Mouse (Mus musculus): ENCODE data around the gene Tuba3a. TPM values are rescaled to one million over a fixed set of nuclear protein-coding genes. Genes with fewer than 3 reads are reported as not detected.

The Tuba3a gene
- polyA plus RNA-seq, 1 experiment from 2014 or later = 0.17 TPM

DNA sequence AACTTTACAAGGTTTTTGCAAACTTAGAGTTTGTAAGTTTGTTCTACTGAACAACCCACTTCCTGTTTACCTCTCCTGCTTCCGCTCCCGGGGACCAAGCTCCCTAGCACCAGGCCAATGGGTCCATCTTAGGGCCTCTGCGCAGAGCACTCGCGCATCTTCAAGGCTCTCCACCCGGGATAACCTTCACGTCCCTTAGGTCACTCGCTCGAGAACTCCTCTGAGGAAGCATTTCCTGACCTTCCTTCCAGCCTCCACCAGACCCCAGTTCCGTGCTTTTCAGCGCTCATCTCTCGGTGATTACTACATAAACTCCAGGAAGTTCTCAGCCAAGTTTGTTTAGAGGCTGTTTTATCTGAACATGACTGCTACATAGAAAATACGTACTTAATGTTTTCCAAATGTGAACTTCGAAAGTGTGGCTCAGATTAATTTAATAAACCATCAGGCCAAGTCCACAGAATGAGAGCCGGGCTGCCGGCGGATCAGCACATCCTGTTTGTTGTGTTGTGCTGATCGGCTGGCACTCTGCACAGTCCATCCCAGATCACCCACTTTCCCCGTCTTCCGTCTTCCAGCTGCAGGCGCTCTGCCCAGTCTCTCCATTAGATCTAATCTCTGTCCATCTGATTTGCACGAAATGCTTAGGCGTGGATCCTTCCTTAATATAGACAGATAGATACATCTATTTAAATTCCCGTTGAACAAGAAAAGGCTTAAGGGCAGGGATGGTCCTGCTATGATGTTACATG is 16.6 kb upstream of the Tuba3a start:
- TF ChIP-seq CTCF (IDR thresholded peaks at IDR 0.05; ENCODE audit: low read depth) = no peak
- no peaks in the 10 kb centered on the region for H3K27me3 ChIP-seq (ENCODE audit: insufficient read depth, low read length)
- no peaks in the 10 kb centered on the region for H3K4me1 ChIP-seq (replicated peaks; ENCODE audit: insufficient read depth, low read length)
- DNase-seq (ENCODE audit: low spot score) (no peak), ATAC-seq (replicated peaks; ENCODE audit: low FRiP score, low read depth) (no peak)
- no peaks in the 10 kb centered on the region for H3K9me3 ChIP-seq (replicated peaks; ENCODE audit: low read length)
- 0 out of 2 replicates have a peak overlapping the region, but pooled peaks have one; percentile 8 for H3K9ac ChIP-seq (ENCODE audit: low read depth, low read length)
- no peak overlapping the region for H3K4me3 ChIP-seq (replicated peaks; ENCODE audit: low read depth, low read length)
- no peak overlapping the region for H3K4me2 ChIP-seq (ENCODE audit: low read length)
- WGBS = 63% methylated on average over 24 of the region's 24 CpGs
- H3K27ac ChIP-seq = peak overlapping the region; percentile 62
- H3K36me3 ChIP-seq (ENCODE audit: insufficient read depth, low read length) = peaks cover 10% of the 10 kb centered on the region; the same call in 1 of the 2 replicates

DNA sequence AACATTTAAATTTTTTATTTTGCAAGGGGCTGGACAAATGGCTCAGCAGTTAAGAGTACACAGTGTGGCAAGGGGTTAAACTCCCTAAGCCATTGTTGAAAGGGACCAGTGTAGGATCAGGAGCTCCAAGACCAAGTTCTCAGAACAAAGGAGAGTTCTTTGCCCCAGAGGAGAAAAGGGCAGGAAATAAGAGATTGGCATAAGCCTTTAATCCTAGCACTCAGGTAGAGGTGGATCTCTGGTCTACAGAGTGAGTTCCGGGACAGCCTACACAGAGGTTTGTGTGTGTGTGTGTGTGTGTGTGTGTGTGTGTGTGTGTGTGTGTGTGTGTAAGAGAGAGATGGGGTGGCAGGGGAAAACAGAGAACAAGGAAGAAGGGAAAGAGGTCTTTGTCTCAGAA is 15.1 kb upstream of the Tuba3a start:
- Histone ChIP-seq H3K9me3 (replicated peaks; ENCODE audit: low read length) (no peaks in the 10 kb centered on the region), H3K36me3 (ENCODE audit: insufficient read depth, low read length) (no peaks in the 10 kb centered on the region), H3K4me3 (replicated peaks; ENCODE audit: low read depth, low read length) (no peak overlapping the region), H3K4me1 (replicated peaks; ENCODE audit: insufficient read depth, low read length) (no peaks in the 10 kb centered on the region), H3K27ac (no peak overlapping the region), H3K27me3 (ENCODE audit: insufficient read depth, low read length) (no peaks in the 10 kb centered on the region), H3K4me2 (ENCODE audit: low read length) (no peak overlapping the region), H3K9ac (ENCODE audit: low read depth, low read length) (no peak overlapping the region)
- TF ChIP-seq CTCF (IDR thresholded peaks at IDR 0.05; ENCODE audit: low read depth) = no peak
- whole genome bisulfite sequencing = 100% methylated on average over 1 of the region's 1 CpGs
- no peak for ATAC-seq (replicated peaks; ENCODE audit: low FRiP score, low read depth)
- no peak for DNase-seq (ENCODE audit: low spot score)

DNA sequence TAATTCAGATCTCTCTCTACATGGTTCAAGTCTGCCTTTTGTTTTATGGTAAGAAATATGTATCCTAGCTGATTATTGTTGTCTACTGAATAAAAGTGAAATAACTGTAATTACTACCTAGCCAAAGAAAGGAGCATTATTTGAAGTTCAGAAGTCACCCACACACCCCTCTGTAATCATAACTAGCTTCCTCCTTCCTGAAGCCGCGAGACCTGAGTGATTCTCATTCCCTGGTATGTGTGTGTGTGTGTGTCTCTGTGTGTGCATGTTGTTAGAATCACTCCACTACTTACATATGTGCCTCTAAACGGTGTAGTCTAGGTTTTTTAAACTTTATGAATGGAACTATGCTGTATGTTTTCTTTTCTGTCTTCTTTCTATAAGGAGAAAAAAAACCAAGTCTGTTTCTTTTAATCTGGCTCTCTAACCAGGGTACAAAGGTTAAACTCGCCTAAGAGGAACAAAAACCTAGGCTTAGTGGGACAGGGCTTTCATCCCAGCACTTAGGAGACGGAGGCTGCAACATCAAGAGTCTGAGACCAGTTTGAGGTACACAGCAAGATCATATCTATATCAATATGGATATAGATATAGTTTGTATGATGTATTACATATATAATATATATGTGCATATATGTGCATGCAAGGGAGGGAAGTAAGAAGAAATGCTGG is 11.4 kb upstream of the Tuba3a start:
- DNase-seq (ENCODE audit: low spot score) = no peak
- no peak for TF ChIP-seq CTCF (IDR thresholded peaks at IDR 0.05; ENCODE audit: low read depth)

DNA sequence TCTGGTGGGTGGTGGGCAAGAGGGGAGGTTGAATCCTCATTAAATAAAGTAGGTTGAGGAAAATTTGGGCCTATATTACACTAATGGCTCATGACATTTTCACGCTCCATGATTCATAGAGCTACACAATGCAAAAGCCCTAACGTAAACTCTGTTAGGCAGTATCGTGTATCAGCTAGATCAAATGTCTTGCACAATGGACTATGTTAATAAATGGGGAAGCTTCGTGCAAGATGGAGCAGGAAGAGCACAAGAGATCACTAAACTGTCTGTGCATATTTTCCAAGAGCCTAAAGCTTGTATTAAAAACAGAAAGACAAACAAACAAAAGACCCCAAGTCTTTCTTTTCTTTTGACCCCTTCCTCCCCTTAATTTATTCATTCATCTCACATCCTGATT is 8.2 kb upstream of the Tuba3a start:
- Histone ChIP-seq H3K9me3 (replicated peaks; ENCODE audit: low read length) (no peaks in the 10 kb centered on the region), H3K27ac (no peak overlapping the region), H3K27me3 (ENCODE audit: insufficient read depth, low read length) (no peaks in the 10 kb centered on the region), H3K4me3 (replicated peaks; ENCODE audit: low read depth, low read length) (no peak overlapping the region), H3K36me3 (ENCODE audit: insufficient read depth, low read length) (no peaks in the 10 kb centered on the region), H3K4me2 (ENCODE audit: low read length) (no peak overlapping the region), H3K4me1 (replicated peaks; ENCODE audit: insufficient read depth, low read length) (no peaks in the 10 kb centered on the region), H3K9ac (ENCODE audit: low read depth, low read length) (no peak overlapping the region)
- TF ChIP-seq CTCF (IDR thresholded peaks at IDR 0.05; ENCODE audit: low read depth) = no peak
- ATAC-seq (replicated peaks; ENCODE audit: low FRiP score, low read depth) (no peak), DNase-seq (ENCODE audit: low spot score) (no peak)
- 48% methylated on average over 4 of the region's 4 CpGs for WGBS

More for the DNA sequence above, 11.4 kb upstream of the Tuba3a start:
- WGBS = 66% methylated on average over 5 of the region's 5 CpGs
- Histone ChIP-seq H3K9me3 (replicated peaks; ENCODE audit: low read length) (no peaks in the 10 kb centered on the region), H3K27me3 (ENCODE audit: insufficient read depth, low read length) (no peaks in the 10 kb centered on the region), H3K9ac (ENCODE audit: low read depth, low read length) (no peak overlapping the region), H3K4me1 (replicated peaks; ENCODE audit: insufficient read depth, low read length) (no peaks in the 10 kb centered on the region), H3K27ac (no peak overlapping the region), H3K4me3 (replicated peaks; ENCODE audit: low read depth, low read length) (no peak overlapping the region), H3K4me2 (ENCODE audit: low read length) (no peak overlapping the region), H3K36me3 (ENCODE audit: insufficient read depth, low read length) (no peaks in the 10 kb centered on the region)
- ATAC-seq (replicated peaks; ENCODE audit: low FRiP score, low read depth) = no peak

DNA sequence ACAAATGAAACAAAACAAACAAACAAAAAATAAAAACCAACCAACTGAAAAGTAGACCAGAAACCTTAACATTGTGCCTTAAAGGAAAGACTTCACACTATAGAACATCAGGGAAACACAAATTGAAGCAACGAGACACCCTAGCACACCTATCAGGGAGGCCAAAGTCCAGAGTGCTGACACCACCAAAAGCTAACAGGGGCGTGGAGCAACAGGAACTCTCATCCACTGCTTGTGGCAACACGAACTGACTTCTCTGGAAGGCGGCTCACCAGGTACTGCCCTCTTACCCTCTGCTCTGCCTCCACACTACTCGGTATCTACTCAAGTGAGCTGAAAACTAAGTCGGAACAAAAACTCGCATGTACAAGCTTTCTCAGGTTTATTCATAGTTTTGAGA is 6.4 kb upstream of the Tuba3a start:
- ATAC-seq (replicated peaks; ENCODE audit: low FRiP score, low read depth) = no peak
- Histone ChIP-seq H3K9me3 (replicated peaks; ENCODE audit: low read length) (no peaks in the 10 kb centered on the region), H3K27ac (no peak overlapping the region), H3K4me3 (replicated peaks; ENCODE audit: low read depth, low read length) (no peak overlapping the region), H3K4me1 (replicated peaks; ENCODE audit: insufficient read depth, low read length) (no peaks in the 10 kb centered on the region), H3K27me3 (ENCODE audit: insufficient read depth, low read length) (no peaks in the 10 kb centered on the region), H3K4me2 (ENCODE audit: low read length) (no peak overlapping the region), H3K9ac (ENCODE audit: low read depth, low read length) (no peak overlapping the region), H3K36me3 (ENCODE audit: insufficient read depth, low read length) (no peaks in the 10 kb centered on the region)
- WGBS = 88% methylated on average over 7 of the region's 7 CpGs
- no peak for DNase-seq (ENCODE audit: low spot score)
- no peak for TF ChIP-seq CTCF (IDR thresholded peaks at IDR 0.05; ENCODE audit: low read depth)

DNA sequence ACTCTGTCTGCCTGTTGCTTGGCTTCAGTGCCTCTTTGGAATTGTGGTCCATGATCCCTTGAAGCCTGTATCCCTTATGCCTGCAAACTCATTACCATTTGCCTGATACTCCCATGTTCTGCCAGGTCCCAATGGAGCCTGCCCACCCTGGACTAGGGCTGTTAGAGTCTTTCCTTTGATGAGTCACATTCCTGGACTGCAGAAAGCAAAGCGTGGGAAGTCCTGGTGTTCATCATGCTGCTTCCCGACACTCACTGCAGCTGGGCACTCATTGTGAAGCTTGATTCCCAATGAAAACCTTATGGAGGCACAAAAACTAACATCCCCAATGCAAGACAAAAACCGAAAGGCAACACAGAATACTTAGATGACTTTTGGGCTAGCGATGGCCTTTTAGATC is 5.5 kb upstream of the Tuba3a start:
- no peaks in the 10 kb centered on the region for H3K36me3 ChIP-seq (ENCODE audit: insufficient read depth, low read length)
- DNase-seq (ENCODE audit: low spot score) (no peak), ATAC-seq (replicated peaks; ENCODE audit: low FRiP score, low read depth) (no peak)
- H3K4me1 ChIP-seq (replicated peaks; ENCODE audit: insufficient read depth, low read length) = no peaks in the 10 kb centered on the region; the same call in 1 of the 2 replicates
- WGBS = 76% methylated on average over 4 of the region's 4 CpGs
- no peaks in the 10 kb centered on the region for H3K9me3 ChIP-seq (replicated peaks; ENCODE audit: low read length)
- TF ChIP-seq CTCF (IDR thresholded peaks at IDR 0.05; ENCODE audit: low read depth) = no peak
- no peak overlapping the region for H3K4me2 ChIP-seq (ENCODE audit: low read length)
- H3K27ac ChIP-seq = no peak overlapping the region
- H3K4me3 ChIP-seq (replicated peaks; ENCODE audit: low read depth, low read length) = no peak overlapping the region
- no peaks in the 10 kb centered on the region for H3K27me3 ChIP-seq (ENCODE audit: insufficient read depth, low read length)
- no peak overlapping the region for H3K9ac ChIP-seq (ENCODE audit: low read depth, low read length)
